Mouse (Mus musculus) regulatory T cell (primary cell): ENCODE results near the gene Cacng8.

Experiments used
- in situ Hi-C: fragments of 300-600 bp; cut with MboI, MseI; formaldehyde crosslinking; loops from one replicate; pipeline ENCODE4 v1.15.1; 2025; ENCODE audit warnings: high pct_unique_total_duplicates

The Cacng8 gene

DNA sequence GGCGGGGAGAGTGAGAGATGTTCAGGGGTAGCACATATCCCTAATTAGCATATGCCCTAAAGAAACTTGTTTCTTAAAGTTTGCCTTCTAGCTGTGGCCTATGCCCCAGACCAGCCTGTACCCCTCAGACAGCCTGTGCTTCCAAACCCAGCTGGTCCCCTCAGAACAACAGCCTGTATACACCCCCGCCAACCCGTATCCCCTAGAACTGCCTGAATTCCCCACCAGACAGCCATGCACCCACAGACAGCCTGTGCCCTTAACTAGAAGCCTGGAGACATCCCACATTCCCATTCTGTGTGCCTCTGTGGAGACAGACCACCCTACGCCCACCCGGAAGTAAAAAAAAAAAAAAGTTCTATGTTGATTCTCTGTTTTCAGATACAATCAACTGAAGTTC, 34.7 kb downstream of the Cacng8 start:
- in situ Hi-C loops = no loop called here

DNA sequence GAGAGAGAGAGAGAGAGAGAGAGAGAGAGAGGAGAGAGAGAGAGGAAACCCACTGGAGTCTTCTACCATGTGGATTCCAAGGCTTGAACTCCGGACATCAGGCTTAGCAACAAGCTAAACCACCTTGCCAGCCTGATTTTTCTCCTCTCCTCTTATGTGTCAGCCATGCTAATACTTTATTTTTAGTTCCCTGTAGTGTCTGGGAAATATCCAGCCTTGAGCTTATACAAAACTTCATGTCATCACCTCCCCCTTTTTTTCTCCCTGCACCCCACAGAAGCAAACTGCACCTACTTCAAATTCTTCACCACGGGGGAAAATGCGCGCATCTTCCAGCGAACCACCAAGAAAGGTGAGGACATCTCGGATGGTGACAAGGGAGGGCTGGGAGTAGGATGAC, 39.7 kb downstream of the Cacng8 start:
- in situ Hi-C loops = no loop called here

DNA sequence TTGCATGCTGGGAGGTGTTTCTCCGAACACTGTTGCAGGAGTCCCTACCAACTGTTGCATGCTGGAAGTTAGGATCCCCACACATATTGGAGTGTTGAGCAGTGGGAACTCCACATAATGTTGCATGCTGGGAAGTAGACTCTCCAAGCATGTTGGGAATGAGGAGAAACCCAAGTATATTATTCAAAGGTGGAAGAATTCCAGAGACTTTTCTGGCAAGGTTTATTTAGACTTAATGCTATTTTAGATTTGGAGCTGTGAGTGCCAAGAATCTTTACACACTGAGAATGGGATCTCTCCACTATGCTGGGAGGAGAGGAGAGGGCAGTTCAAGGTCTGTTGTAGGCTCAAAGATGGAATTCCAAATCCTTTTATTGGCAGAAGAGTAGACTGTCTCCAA, 41.6 kb downstream of the Cacng8 start:
- in situ Hi-C loops = no loop called here

DNA sequence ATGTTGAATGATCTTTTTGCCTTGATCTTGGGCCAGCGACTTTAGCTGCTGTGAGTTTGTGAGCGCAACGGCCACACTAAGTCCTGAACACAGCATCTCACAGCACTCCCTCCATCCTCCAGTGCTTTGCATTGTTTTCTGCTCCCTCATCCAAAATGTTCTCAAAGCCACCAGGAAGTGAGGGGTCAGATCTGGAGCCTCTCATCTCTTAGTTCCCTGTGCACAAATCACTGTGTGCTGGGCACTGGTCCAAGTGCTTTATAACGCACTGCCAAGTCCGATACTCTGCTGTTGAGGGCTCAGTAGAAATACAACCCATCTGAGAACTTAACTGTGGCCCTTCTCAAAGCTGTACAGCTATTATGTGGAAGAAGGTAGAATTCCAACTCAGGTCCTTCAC, 47.5 kb downstream of the Cacng8 start:
- in situ Hi-C loops = no loop called here

DNA sequence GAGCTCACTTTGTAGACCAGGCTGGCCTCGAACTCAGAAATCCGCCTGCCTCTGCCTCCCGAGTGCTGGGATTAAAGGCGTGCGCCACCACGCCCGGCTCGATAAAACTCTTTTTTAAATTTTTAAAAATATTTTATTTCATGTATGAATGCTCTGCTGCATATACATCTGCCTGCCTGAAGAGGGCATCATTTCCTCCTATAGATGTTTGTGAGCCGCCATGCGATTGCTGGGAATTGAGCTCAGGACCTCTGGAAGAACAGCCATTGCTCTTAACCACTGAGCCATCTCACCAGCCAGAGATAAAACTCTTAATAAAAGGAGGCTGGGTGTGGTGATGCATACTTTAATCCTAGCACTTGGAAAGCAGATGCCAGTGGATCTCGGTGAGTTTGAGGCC, 49.5 kb downstream of the Cacng8 start:
- in situ Hi-C loops = loop anchor here (5.0 kb wide), 1 partner anchor 58 kb away; no protein-coding TSS in a partner anchor

DNA sequence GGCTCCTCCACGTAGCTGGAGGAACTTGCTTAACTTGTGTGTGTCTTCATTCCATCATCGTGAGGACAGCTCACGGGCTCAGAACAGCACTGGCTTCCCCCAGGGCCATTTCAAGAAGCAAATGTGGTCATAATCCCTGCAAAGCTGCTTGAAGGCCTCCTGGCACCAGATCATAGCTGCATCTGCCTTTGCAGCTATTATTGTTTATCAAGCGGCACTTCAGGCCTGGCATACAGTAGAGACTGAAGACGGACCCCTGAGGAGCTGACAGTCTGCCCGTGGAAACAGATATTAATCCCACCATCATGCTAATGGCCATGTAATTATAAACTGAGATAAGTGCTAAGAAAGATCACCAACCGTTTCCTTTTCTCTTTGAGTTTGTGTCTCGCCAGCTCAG, 50.0 kb downstream of the Cacng8 start:
- in situ Hi-C loops = loop anchor here (5.0 kb wide), 1 partner anchor 58 kb away; no protein-coding TSS in a partner anchor

DNA sequence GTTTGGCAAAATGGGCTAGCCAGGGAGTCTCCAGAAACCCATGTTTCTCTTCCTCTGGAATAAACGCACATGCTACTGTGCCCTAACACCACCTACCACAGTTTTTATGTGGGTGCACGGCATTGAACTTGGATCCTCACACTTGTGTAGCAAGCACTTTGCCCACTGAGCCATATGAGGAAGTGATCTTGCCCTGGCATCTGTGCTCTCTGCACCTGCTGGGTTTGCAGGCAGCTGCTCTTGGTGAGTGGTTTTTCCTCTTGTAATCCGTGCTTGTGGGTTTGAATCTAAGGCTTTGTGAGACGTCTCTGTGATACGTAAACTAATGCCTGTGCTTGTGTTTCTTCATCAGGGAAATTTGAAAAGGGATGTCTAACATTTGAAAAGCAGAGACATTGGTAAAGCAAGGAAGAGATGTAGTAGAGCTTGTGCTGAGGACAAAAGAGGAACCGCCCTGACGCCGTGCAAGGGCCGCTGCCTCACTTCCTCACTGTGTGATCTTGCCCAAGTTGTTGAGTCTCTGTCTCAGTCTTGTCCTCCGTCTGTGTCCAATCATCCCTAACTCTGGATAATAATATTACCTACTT, 52.1 kb downstream of the Cacng8 start:
- in situ Hi-C loops = loop anchor here (5.0 kb wide), 1 partner anchor 60 kb away; no protein-coding TSS in a partner anchor

DNA sequence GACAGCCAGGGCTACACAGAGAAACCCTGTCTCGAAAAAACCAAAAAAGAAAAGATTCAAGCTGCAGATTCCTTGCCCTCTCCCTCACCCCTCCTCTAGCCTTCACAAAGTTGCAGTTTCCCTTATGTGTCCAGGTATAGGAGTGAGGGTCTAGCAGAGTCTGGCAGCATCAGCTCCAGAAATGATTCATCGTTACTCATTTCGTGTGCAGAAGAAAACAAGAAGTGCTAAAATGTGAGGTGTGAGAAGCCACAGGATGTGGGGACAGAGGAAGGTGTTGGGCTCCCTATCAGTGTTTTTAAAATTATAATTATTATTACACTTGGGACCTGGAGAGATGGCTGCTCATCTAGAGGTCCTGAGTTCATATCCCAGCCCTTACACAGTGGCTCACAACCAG, 54.2 kb downstream of the Cacng8 start:
- in situ Hi-C loops = loop anchor here (5.0 kb wide), 1 partner anchor 62 kb away; no protein-coding TSS in a partner anchor

DNA sequence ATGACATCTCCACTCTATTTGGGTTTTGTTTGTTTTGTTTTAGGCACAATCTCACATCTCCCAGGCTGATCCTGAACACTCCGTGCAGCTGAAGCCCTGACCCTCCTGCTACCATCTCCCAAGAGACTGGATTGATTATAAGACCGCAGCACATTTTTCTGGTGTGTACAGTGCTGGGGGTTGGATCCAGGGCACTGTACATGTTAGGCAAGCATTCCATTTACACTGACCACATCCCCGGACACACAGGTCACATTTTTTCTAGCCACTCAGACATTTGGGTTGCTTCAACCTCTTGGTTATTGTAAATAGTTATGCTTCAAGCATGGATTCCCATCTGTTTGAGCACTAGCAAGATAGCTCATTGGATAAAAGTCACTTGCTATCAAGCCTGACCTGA, 56.1 kb downstream of the Cacng8 start:
- in situ Hi-C loops = no loop called here

DNA sequence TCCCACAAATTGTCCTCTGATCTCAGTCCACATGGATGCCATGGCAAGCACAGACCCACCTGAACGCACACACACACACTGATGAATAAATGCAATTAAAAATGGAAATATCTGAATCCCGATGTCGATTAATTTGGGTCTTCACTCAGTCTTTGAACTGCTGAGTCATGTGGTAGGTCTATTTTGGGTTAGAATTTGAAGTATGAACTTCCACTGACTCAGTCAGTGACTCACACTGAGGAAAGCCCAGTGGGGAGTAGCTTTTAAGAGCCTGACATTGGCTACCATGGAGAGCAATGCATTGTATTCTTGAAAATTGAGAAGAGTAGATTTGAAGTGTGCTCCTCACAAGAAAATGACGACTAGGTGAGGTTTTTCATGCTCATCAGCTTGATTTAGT, 56.5 kb downstream of the Cacng8 start:
- in situ Hi-C loops = no loop called here

DNA sequence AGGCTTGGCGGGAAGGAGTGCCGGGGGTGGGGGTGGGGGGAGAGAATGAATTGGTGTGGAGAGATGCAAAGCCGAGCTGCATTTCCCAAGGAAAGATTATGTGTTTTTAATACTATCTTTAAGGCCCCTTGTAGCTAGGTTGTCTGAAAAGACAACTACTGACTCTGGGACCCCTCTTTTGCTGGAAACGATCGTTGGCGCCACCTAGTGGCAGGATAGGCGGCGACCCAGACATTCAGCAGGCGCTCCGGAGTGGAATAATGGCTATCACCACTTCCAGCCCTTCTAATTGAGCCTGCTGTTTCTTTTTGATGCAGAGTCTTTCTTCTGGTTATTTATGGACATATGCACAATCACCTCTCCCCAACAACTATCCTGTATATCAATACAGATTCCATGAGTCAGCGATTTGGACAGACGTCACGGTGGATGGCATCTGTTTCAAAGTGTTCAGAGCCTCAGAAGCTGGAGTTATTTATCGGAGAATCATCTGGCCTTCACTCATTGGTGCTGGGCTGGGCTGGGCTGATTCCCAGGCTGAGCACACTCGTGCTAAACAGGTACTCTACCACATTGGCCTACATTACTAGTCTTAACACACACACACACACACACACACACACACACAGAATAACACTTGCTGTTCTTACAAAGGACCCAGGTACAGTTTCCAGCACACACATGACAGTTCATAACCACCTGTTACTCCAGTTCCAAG, 58.4 kb downstream of the Cacng8 start:
- in situ Hi-C loops = no loop called here

DNA sequence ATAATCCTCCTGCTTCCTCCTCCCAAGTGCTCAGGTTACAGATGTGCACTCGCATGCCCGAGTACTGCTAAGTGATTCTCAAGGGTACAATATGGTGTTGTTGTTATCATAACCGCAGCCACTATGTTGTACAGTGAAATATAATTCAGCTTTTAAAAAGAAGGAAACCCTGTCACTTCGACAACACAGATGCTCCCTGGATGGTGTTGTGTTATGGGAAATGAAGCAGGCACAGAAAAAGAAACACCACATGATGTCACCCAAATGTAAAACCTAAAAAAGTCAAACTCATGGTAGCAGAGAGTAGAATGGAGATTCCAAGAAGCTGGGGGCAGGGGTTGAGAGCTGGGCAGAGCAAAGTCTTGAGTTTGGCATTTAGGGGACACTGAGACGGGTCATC, 60.2 kb downstream of the Cacng8 start:
- in situ Hi-C loops = no loop called here

DNA sequence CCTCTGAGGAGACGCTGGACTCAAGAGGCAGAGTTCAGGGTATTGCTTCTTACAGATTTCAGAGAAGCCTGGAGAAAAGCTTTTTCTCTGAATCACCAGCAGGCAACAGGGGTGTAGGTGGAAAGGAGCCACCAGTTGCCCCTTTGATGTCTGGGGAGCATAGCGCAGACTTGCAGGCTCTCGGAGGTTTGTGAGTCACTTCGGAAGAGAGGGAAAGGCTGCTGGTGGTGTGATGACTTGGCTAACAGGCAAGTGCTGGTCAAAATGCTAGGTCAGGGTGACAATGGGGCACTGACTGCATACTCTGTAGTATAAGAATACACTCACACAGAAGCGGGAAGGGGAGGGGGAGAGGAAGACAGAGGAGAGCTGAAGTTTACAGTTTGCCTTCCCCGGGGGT, 60.7 kb downstream of the Cacng8 start:
- in situ Hi-C loops = no loop called here

DNA sequence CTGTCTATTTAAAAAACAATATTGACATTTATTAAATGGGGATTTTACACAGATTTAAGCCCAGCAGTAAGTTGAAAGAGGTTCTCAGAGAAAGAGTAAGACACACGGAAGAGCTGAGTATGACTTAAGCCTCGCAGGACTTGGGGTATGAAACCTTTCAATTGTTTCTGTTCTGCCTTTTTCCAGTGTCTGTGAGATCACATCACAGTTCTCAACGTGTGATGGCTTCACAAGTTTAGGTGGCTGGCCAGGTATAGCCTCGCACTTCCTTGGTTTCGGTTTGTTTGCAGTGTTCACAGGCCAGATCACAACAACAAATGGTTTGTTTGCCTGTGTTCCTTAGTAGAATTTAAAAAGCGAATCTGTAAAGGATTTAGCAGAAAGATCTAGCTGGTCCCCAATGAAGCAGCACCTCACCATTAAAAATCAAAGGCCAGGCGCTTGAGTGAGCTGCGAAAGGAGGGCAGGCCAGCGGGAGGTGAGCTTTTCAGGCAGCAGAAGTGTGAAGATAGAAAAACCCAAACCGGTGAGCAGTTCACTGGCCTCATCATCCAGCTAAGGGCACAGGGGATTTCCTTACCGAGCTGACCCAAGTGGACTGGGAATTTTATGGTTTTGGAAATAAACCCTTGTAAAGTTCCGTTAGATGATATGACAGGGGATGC, 62.5 kb downstream of the Cacng8 start:
- in situ Hi-C loops = no loop called here

DNA sequence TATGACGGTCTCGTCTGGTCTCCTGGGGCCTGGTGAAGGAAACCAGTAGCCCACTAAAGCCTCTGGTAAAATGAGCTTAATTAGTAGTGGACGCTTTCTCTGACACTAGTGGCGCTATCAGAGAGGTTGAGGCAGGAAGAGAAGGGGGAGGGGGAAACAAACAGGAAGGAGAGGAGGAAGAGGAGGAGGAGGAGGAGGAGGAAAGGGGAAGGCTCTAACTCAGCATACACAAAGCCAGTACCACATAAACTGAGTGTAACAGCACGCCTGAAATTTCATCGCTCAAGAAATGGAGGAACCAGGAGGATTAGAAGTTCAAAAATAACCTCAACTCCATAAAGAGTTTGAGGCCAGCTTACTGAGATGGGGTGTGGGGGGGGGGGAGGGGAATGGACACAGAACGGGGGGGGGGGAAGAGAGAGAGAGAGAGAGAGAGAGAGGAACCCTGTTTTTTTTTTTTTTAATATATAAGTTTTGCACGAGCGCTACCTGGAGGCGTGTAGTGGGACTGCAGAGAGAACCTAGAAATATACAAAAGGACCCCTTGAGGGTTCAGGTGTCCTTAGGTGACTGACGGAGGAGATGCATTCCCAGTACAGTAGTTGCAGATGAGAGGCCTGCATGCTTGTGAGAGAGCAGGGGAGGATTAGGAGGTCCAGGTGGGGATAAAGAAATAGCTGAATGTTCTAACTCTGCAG, 63.2 kb downstream of the Cacng8 start:
- in situ Hi-C loops = no loop called here

DNA sequence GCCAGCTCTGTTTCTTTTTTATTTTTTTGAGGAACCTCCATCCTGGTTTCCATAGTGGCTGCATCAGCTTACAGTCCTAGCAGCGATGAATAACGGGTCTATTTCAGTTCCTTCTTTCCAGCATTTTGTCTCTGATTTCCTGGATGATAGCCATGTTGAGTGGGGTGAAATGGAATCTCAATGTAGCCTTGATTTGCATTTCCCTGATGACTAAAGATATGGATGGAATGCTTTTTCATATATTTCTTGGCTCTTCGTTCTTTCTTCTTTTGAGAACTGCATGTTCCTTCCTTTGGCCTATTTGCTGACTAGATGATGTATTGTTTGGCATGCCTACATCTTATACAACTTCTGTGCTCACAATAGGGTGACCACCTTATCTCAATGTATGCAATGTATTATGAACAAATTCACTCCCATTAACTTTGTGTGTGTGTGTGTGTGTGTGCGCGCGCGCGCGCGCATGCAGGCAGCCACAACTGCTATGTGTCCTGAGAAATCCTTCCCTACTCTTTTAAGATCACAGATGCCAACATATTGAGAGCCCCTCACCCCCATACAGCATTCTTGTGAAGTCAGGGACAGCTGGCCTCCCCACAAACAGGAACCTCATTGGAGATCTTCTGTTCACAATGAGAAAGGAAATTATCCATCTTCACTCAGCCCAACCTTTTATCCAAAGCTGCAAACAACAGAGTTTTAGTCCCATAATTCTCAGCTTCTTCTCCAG, 66.8 kb downstream of the Cacng8 start:
- in situ Hi-C loops = no loop called here

DNA sequence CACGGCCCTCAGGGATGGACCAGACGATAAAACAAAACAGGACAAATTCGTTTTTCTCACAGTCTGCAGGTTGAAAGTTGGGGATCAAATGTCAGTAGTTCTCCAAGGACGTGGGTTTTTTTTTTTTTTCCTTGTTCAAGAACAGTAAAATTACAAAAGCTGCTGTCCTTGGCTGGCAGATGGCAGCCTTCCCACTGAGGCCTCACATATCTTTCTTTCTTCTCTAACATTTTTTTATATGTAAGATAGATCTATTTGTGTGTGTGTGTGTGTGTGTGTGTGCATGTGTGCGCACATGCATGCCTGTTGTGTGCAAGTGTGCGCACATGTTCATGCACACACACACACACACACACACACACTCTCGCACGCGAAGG, 67.3 kb downstream of the Cacng8 start:
- in situ Hi-C loops = no loop called here

DNA sequence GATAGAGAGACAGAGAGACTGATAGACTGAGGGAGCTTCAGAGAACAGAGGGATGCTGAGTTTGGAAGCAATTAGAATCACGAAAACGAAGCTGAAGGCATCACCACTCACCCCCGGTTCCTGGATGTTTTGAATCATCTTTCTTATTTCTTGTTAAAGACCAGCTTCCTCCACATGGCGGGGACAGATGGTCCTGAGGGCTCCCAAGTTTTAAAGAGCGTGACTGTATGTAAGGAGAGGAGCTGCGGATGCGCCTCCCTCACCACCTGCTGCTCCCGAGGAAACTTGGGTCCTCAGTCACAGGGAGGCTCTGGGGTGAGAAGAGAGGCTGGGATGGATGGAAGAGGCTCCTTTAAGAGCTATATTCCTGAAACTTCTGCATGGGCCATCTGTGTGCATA, 69.8 kb downstream of the Cacng8 start:
- in situ Hi-C loops = no loop called here

DNA sequence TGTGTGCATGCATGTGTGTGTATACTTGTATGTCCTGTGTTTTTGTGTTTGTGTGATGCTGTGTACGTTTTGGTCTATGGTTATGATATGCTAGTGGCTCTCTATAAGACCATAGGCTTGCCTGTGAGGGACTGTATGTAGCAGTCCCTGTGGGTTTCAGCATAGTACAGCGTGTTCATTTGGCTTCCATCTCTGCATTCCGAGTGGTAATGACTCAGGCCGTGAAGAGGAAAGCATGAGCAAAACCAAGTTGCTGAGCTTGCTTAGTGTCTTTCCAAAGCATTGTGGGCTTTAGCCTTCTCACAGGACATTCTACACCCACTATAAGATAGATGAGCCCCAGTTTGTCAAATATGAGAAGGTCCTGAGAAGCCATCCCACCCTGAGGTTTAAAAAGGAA, 72.8 kb downstream of the Cacng8 start:
- in situ Hi-C loops = no loop called here
